Mouse (Mus musculus) CD8-positive naive resting alpha-beta T cell, adult 2 months (primary cell): ENCODE measurements around the gene Cnpy4.

Experiments
- DNase-seq, 2 experiments: peaks; one replicate each; pipeline ENCODE4 v3.0.0; 2022; ENCODE audit warnings: low read depth in 2 of 2, low spot score in 2 of 2

The Cnpy4 gene

DNA sequence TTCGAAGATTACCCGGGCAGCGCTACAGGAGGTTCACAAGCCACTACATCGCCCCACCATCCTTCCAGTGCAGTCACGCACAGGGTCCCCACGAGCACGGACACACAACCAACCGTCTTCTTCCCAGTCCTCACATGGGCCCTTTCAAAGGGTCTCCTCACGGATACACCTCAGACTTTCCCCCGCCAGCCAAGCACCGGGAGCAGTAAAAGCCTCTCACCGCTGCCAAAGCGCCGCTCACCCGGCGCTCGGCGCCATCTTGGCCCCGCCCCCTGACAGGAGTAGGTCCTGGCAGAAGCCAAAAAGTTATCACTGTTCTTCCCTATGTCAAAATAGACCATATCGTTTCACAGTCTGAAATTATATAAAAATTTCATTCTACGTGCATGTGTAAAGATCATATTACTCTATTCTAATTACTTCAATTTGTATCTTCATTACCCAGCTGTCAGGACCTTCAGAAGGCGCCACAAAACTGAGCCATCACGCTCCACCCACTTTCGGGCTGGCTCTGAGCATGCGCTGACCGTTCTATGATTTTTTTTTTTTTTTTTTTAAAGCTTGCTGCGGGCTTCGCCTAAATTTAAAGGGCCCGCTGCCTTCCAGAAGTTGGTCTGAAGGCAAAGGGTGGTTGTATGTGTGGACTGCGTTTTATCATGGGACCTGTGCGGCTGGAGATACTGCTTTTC, at the start of gene Cnpy4, which contains the start of gene Taf6:
Gene Cnpy4, plus strand, starts transcription at position 536 of the 689 bp plus-strand sequence.
Gene Taf6, minus strand, starts transcription at position 502 of the 689 bp plus-strand sequence.
- peak; percentile 78 to 86 for DNase-seq

DNA sequence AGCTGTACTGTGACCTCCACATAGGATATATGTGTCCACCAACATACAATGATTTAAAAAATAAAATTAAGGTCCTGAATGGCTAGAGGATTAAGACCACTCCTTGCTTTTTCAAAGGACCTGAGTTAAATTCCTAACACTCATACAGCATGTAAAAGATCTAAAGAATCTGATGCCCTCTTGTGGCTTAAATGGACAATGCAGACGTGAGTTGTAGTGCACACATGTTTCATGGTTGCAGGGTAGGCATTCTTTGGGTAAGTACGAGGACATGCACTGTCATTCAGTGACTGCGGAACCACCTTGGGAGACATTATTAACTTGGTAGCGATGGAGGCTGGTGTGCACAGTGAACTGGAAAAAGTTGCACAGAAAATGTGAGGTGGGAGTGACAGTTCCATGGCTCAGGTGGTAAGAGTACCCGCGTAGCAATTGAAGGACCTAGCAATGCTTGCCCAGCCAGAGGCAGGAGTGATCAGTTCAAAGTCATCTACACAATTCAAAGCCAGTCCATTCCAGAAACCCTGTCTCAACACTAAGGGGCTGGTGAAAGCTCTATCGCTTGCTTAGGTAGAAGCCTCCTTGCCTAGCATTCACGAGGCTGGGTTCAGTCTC, 49.2 kb upstream of the Cnpy4 start:
- peak; percentile 16 to 45 for DNase-seq

DNA sequence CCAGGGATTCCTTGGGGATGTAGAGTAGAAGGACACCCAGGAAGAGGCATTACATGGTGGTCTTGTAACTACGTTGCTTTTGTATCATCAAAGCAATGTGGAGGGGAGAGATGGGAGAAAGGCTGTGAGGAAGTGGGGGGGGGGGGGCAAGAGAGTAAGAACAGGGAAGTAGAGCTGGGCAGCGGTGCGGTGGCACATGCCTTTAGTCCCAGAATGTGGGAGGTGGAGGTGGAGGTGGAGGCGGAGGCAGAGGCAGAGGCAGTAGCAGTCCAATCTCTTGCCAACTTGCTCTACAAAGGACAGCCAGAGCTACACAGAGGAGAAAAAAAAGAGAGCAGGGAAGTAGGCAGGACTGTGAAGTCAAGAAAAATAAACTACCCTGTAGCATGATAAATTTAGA, 48.7 kb upstream of the Cnpy4 start:
- no peak for DNase-seq

DNA sequence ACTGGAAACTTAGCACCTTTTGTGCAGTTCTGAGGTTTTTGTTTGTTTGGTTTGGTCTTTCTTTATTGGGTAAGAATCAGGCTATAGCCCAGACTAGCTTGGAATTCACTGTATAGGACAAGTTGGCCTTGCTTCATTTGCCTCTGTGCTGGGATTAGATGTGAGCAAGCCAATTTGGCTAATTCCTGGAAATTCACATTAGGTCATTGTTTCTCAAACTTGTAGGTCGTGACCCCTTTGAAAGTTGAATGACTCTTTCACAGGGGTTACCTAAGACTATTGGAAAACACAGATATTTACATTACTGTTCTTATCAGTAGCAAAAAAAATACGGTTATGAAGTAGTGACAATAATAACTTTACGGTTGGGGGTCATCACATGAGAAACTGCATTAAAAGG, 32.9 kb upstream of the Cnpy4 start:
- DNase-seq, result no peak

DNA sequence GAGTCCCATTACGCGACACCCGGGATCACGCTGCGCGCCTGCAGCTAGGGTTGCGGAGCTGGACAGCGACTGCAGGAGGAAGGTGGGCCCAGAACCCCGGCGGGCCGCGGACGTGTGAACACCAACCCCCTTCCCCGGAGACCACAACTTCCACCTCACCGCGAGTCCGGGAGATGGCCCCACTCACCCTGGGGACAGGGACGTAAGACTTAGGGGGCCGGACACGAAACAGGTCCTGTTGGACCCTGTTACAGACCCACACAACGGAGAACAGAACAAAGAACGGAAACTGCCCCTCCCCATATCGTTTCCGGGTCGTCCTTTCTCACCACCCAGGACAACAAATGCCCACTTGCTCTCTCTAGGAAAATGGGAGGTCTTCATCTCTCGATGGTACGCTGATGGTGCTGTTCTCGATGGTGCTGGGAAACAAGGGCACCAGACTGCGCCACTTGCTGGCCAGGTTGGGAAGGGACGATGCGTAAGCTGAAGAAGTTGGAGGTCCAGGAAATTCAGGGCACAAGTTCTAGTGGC, 31.8 kb upstream of the Cnpy4 start, which contains the start of gene Zfp113:
Gene Zfp113, minus strand, starts transcription at position 302 of the 534 bp plus-strand sequence.
- DNase-seq, result peak; percentile 84 to 90

DNA sequence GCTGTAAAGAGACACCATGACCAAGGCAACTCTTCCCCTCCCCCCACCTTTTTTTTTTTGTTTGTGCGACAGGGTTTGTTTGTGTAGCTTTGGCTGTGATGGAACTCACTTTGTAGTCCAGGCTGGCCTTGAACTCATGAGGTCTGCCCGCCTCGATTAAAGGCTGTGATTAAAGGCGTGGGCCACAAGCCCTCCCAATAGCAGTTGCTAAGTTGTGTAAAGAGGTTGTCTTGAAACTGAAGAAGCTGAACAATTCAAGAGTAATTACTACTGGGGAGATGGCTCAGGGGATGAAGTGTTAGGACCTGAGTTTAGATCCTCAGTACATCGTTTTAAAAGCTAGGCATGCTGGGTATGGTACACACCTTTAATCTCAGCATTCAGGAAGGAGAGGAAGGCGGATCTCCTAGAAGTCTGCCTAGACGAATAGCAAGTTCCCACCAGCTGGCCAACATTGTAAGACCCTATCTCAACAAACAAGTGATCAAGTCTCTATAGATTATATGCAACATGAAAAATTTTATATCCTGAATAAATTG, 27.0 kb upstream of the Cnpy4 start:
- no peak for DNase-seq

DNA sequence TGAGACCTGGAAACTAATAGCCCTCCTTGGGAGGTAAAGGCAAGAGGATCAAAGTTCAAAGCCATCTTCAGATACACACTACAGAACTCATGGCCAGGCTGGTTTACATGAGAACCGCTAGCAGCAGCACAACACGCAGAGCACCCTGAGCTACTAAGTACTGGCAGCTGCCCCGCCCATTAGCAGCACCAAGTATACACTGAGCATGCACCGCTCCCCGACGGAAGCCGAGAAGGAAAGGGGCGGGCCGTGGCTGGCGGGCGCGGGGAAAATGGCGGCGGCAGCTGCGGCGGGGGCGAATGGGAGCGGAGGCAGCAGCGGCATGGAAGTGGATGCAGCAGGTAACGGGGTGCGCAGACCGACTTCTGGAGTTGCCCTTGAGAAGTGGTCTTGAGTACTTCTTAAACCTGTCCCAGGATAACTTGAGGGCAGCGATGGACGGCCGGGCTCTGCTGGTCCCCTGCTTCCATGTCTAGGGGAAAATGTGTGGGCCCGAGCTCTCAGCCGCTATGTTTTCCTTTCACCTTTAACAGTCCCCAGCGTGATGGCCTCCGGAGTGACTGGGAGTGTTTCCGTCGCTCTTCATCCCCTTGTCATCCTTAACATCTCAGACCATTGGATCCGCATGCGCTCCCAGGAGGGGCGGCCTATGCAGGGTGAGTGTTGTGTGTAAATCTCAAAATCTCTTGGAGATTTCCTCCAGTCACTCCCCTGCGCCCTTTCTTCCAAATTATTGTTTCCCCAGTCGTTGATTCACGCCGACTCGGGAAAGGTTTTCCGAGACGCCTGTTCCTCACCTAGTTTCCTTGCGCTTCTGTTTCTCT, 26.2 kb upstream of the Cnpy4 start, which contains the start of gene Cops6:
Gene Cops6, plus strand, starts transcription at position 230 of the 824 bp plus-strand sequence.
- peak; percentile 94 to 97 for DNase-seq

DNA sequence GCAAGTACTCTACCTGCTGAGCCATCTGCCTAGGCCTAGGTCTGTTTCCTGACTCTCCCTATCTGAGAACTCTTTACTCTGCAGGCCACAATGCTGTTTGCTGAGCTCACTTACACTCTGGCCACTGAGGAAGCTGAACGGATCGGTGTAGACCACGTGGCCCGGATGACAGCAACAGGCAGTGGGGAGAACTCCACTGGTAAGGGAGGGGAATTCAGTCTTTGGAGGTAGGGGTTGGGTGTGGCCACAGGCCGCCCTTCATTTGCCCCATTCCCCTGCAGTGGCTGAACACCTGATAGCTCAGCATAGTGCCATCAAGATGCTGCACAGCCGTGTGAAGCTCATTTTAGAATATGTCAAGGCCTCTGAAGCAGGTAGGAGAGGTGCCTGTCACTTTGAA, 24.2 kb upstream of the Cnpy4 start:
- DNase-seq, result no peak

DNA sequence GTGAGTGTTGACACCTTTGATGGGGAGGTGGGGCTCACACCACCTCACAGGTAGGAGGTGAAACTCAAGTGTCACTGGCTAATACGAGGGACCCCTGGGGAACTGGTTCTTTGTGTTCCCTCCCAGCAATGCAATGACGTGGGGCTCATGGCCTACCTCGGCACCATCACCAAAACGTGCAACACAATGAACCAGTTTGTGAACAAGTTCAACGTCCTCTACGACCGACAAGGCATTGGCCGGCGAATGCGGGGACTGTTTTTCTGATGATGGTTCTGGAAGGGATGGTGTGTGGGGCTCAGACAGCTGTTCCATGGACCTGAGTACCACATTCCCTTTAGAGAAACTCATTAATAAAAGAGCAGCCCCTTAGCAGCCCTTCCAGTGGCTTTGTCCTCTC, 23.7 kb upstream of the Cnpy4 start:
- DNase-seq, result no peak

DNA sequence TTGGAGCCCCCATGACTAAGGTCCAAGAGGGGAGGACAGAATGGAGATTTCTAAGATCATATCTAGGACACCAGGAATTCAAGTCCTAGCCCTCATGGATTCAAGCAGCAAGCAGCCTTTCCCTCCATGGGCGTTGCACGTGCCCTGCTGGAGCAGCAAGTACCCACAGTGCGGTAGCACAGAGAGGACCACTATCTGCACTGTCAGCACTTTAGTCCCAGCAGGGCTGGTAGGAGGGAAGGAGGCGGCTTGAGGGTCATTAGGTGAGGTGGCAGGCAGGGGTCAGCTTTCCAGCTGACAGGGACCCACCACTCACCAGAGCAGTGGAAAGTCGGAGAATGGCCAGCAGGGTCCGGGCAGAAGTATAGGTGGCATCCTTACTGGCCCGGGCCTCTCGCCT, 21.7 kb upstream of the Cnpy4 start:
- DNase-seq, result no peak

DNA sequence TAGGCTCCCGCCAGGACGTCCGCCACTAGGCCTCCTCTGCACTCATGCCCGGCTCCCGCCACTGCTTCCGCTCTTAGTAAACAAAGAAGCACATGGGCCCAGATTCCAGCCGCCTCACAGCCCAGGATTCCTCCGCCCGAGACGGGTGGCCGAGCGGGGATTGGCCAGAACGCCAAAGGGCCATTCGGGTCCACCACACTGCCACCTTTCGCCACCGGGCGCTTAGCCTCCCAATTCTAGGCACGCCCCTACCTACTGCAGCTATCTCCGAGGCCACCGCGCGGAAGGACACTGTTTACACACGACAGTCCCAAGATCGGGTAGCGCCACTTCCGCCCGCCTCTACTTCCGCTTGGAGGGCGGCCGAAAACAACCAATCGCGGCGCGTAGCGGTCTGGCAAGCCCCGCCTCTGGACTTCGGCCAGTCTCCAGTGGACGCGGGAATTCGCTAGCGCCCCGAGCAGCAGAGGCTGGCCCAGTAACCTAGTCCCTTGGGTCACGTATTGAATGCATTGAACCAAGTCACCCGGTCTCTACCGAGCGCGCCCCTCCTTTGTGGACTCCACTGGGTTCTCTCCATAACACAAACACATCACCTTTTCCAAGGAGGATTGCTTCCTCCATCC, 16.2 kb upstream of the Cnpy4 start:
- DNase-seq, result peak; percentile 81

DNA sequence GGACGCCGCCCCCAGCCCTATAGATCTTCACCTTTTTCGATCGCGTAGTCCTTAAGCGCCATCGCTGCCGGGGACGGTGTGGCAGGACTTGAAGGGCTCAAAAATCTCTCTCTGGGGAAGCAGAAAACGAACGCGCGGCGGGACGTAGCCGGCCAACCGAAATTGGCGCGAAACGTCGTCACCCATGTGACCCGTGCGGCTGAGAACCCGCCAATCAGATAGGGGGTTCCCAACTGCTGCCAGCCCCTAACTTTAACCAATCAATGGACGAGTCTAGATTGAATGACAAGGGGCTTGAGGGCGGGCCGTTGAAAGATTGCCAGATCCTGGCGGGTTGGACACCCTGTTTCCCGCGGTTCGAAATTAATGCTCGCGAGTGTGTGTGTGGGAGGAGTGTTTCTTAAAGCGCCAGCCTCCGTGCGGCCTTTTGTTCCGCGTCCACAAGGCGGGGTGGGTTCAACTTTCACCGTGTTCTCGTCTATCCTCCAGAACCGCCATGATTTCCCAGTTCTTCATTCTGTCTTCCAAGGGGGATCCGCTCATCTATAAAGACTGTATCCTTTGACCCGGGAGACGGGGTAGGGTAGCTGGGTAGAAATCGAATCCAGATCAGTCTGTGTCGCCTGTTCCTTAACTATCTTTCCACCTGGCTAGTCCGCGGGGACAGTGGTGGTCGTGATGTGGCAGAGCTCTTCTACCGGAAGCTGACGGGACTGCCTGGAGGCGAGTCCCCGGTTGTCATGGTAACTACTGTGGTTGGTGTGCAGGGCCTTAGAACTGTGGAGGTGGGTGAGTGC, 15.4 kb upstream of the Cnpy4 start, which contains the start of the genes Ap4m1 and Mcm7:
Gene Ap4m1, plus strand, starts transcription at position 308 of the 797 bp plus-strand sequence.
Gene Mcm7, minus strand, starts transcription at position 728 of the 797 bp plus-strand sequence.
- peak; percentile 86 to 90 for DNase-seq

DNA sequence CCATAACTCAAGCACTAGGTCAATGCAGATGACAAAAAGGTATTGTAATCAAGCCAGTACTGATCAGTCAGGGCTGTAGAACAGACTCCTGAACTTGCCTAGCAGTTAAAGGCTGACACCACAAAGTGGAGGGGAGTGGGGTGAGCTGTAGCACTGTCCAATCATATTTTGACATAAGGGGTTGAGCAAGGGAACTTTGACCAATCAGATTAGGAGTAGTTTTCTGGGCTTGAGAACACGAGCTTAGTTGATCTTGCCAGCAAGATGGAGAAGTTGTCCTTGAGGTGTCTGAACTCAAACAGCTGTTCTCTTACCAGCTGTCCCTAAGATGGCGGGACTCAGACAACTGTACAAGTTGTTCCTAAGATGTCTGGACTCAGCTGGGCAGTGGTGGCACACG, 14.1 kb upstream of the Cnpy4 start:
- DNase-seq, result no peak

DNA sequence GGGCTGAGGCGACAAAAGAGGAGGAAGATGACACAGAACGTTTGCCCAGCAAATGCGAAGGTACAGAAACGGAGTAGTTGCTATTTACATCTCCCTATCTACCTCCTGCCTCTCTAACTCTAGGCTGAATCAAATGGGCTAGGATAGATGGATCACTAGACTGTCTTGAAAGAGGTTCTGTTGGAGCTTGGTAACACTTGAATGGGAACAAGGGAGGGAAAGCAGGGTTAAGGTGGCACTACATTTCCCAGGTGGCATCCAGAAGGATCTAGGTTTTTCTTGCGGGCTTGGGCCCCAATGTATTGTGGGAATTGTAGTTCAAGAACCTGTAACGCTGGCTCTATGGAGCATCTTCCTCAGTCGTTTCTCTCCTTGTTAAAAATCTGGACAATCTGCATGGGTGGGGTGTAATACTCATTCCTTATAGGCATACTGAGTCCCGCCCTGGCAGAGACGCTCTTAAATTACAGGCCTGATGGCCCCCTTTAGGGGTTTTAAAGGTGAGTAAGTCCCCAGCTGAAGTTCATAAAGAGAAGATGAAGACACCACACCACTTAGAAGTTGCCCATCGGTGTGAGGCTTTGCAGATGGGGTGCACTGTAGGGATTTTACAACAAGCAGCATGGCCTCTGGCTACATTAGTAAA, 499 bp downstream of the Cnpy4 start:
- DNase-seq, result peak; percentile 54 to 67

DNA sequence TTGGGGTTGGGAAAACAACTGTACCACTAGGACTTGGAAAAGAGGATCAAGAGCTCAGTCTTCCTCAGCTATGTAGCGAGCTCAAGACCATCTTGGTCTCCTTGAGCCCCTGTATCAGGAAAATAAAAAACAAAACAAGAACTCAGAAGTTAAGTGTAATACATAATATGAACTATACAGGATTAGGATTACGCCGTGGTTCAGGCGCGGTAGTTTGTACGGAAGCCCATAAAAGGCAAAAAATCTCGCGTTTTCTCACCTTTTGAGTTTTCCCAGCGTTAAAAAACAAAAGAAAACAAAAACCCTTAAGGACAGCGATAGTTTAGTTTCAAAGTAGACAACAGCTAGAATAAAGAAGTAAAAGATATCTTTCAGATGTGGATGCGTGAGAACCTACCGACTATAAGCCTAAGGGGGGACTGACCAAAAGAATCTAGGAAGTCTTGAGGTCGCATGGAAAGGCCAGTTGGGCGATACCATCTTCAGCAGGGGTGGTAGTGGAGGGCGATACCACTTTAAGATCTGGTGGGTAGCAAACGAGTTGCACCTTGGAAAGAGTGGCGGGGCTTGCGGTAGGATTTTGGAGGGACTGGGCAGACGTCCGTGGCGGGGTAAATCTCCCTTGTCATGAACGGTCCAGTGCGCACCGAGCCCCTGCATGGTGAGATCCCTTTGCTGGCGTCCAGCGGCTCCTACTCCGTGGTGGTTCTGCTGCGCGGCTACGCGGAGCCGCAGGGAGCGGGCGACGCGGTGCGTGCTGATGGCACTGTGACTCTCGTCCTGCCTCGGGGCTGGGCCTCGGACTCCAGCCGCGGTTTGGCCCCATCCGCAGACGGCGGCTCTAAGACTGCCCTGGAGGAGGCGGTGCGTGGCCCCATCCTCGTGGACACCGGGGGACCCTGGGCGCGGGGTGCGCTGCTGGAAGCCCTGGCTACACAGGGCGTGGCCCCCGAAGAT, 6.8 kb downstream of the Cnpy4 start, which contains the start of gene Mblac1:
Gene Mblac1, plus strand, starts transcription at position 544 of the 957 bp plus-strand sequence.
- DNase-seq, result peak; percentile 52 to 69

DNA sequence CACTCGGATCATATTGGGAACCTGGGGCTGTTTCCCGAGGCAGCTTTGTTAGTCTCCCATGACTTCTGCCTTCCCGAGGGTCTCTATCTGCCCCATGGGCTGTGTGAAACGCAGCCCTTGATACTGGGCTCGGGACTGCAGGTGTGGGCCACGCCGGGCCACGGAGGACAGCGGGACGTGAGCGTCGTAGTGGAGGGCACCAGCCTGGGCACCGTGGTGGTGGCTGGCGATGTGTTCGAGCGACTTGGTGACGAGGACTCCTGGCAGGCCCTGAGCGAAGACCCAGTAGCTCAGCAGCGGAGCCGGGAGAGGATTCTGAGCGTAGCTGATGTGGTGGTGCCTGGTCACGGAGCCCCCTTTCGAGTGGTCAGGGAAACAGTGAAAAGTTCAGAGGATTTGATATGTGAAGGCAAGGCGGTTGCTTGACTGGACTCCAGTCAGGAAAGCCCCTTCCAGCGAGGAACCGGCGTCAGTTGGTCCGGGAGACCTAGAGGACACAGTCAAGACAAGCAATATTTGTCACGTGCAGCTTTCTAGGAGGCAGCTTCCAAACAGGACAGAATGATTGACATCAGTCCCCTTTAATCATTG, 7.6 kb downstream of the Cnpy4 start:
- DNase-seq, result peak in 1 of 2 experiments; percentile 6

DNA sequence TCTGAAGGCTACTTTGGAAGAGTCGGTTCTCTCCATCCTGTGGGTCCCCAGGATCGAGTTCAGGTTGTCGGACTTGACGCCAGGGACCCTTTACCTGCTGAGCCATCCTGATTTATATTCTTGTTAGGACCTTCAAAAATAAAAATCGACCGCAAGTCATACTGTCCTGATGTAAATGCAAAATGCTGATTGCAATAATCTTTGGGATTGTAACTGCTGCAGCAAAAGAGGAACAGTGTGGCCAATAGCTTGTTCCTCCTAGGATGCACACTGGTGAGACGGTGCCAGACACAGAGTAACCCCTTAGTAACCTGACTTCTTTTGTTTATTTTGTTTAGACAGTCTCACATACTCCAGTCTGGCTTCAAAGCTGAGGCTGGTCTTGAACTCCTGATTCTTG, 8.2 kb downstream of the Cnpy4 start:
- DNase-seq, result no peak

DNA sequence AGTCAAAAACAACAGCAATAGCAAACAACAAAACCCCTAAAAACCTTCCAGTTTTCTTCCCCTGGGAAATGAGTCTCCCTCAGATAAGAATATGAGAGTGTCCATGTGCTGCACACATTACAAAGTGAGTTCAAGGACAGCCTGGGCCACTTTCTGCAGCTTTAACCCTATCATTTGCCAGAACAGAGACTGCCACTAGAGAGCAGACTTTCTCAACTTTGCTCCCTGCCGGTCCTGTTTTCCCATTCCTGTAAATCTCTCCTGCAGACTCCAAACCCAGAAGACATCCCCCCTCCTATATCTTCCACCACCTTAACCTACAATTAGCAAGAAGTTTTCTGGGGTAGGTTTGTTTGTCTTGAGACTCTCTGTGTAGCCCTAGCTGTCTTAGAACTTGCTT, 12.3 kb downstream of the Cnpy4 start:
- no peak for DNase-seq
